Mouse (Mus musculus) lung, postnatal 25 days (tissue): ENCODE measurements at regions not wholly inside any gene's neighbourhood (a gene's known extent, or its start where the extent isn't known, plus 50 kb on each side); places are given as distances from the start of the nearest gene placed in this dataset.
A peak's percentile ranks its signal among the peaks of the same experiment; 100 is the strongest.

Experiments used
- DNase-seq: peaks from one replicate; pipeline ENCODE4 v3.0.0; 2022; ENCODE audit warnings: low spot score

DNA sequence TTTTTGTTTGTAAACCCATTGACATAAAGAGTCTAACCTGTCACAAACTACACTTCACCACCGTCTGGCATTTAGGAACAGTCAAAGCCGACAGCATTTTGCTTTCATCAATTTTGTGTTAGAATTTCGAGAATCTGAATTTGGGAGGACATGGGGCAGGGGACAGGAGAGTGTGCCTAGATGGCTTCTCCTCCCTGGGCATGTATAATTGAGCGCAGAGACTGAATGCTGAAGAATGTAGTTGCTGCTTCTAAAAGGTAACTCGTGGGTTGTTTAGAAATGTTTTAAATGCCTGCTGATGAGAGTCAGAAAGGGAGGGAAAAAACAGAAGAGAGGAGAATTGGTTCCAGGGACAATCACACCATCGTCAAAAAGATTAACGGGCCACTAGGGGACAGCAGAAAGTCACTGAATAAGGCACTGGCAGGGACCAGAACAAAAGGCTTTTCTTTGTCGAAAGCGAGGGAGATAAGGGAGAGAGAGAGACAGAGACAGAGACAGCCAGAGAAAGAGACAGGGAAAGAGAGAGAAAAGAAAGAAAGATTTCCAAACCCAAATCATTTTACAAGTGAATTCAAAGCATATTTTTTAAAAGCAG is 66.6 kb upstream of the BC052040 start:
- DNase-seq: peak; percentile 40

DNA sequence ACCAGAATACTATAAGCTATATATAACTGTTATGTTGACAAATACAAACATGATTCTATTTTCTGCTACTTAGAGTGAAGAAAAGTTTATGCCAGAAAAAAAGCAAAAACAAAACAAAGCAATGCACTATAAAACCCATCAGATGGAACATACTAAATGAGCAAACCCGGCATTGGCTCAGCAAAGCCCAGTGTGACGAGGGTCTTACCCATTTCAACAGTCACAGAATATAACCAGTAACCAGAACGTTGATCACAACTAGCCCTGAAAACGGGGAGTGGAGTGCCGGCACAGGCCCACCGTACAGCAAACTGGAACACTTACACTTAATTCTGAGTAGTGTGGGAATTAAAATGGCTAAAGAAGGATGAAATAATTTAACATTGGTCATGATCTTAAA is 66.0 kb upstream of the BC052040 start:
- DNase-seq: no peak

DNA sequence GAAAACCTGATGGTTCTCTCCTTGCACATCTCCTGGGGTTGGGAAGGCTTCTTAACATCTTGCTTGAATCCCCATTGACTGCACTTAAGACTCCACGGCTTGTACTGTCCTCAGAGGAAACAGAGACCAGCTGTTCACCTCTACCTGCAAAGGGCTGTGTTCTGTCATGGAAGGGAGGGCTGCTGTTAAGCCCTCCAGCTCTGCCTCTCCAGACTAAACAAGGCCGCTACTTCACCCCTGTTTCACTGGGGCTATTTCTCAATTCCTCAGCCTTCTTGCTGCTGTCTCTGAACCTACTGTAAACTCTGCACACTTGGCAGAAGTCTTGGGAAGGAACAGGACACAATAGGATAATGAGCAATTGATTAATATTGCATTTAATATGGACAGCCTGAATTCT is 64.7 kb upstream of the BC052040 start:
- DNase-seq: no peak

DNA sequence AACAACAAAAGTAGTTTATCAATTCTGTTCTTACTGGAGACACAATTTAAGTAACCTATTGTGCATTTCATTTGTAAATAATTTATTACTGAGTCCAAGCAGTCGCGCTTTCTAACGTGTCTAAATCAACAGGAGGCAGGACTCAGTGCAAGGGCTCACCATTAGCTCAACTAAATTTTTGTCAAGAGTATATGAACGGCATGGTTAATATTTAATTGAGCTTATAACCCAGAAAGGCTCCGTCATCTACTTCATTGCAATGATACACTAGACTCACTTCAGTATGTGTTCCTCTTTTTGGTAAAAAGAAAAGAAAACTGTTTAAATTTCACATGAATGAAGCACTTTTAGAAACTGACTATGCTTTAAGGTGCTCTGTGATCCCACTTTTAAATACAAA is 61.5 kb upstream of the BC052040 start:
- DNase-seq: no peak

- no peak for DNase-seq
Observed at GRCm38 (mm10) chr2:115520413-115521139, 60.9 kb upstream of the BC052040 start.

GRCm38 (mm10) chr2:115529878-115530277 is 51.6 kb upstream of the BC052040 start:
- DNase-seq: no peak
